Mouse (Mus musculus): ENCODE measurements around the gene Arhgap10. TPM values are rescaled to one million over a fixed set of nuclear protein-coding genes. Genes with fewer than 3 reads are reported as not detected.

Gene Arhgap10
- total and polyA plus RNA-seq, 2 experiments from 2014 or later = 2.3 to 5.4 TPM

- ATAC-seq (ENCODE audit: low FRiP score) = no peak
- no peak for TF ChIP-seq CTCF (IDR thresholded peaks at IDR 0.05)
- no peak for DNase-seq (ENCODE audit: low spot score)
- Histone ChIP-seq H3K9ac (replicated peaks; ENCODE audit: low read length, poor library complexity, severe bottlenecking) (no peak overlapping the region), H3K27me3 (ENCODE audit: insufficient read depth, low read length) (no peaks in the 10 kb centered on the region), H3K9me3 (ENCODE audit: low read length) (no peaks in the 10 kb centered on the region), H3K4me2 (ENCODE audit: low read depth, low read length, poor library complexity, severe bottlenecking) (no peak overlapping the region), H3K4me3 (ENCODE audit: low read depth, low read length) (no peak overlapping the region), H3K36me3 (ENCODE audit: insufficient read depth, low read length) (no peaks in the 10 kb centered on the region), H3K27ac (ENCODE audit: low read depth, low read length) (no peak overlapping the region), H3K4me1 (ENCODE audit: insufficient read depth, low read length) (no peaks in the 10 kb centered on the region)
- 89% methylated on average over 15 of the region's 15 CpGs for WGBS
Measured at GRCm38 (mm10) chr8:77422632-77423252, 95.0 kb downstream of the Arhgap10 start.

GRCm38 (mm10) chr8:77421596-77421995 lies 96.2 kb downstream of the Arhgap10 start:
- 85% methylated on average over 13 of the region's 13 CpGs for whole genome bisulfite sequencing
- H3K9me3 ChIP-seq (ENCODE audit: low read length) = no peaks in the 10 kb centered on the region
- H3K36me3 ChIP-seq (ENCODE audit: insufficient read depth, low read length) = no peaks in the 10 kb centered on the region
- no peak overlapping the region for H3K4me2 ChIP-seq (ENCODE audit: low read depth, low read length, poor library complexity, severe bottlenecking)
- H3K4me3 ChIP-seq (ENCODE audit: low read depth, low read length) = no peak overlapping the region
- H3K9ac ChIP-seq (replicated peaks; ENCODE audit: low read length, poor library complexity, severe bottlenecking) = no peak overlapping the region
- no peak for TF ChIP-seq CTCF (IDR thresholded peaks at IDR 0.05)
- DNase-seq (ENCODE audit: low spot score) (no peak), ATAC-seq (ENCODE audit: low FRiP score) (no peak)
- H3K27ac ChIP-seq (ENCODE audit: low read depth, low read length) = no peak overlapping the region
- H3K4me1 ChIP-seq (ENCODE audit: insufficient read depth, low read length) = no peaks in the 10 kb centered on the region
- no peaks in the 10 kb centered on the region for H3K27me3 ChIP-seq (ENCODE audit: insufficient read depth, low read length)

GRCm38 (mm10) chr8:77419731-77420130 lies 98.0 kb downstream of the Arhgap10 start:
- Histone ChIP-seq H3K9ac (replicated peaks; ENCODE audit: low read length, poor library complexity, severe bottlenecking) (no peak overlapping the region), H3K36me3 (ENCODE audit: insufficient read depth, low read length) (no peaks in the 10 kb centered on the region), H3K4me3 (ENCODE audit: low read depth, low read length) (no peak overlapping the region), H3K9me3 (ENCODE audit: low read length) (no peaks in the 10 kb centered on the region), H3K4me1 (ENCODE audit: insufficient read depth, low read length) (no peaks in the 10 kb centered on the region), H3K4me2 (ENCODE audit: low read depth, low read length, poor library complexity, severe bottlenecking) (no peak overlapping the region), H3K27me3 (ENCODE audit: insufficient read depth, low read length) (no peaks in the 10 kb centered on the region), H3K27ac (ENCODE audit: low read depth, low read length) (no peak overlapping the region)
- DNase-seq (ENCODE audit: low spot score) = peak; percentile 78
- peak; percentile 93 for TF ChIP-seq CTCF (IDR thresholded peaks at IDR 0.05)
- WGBS = 41% methylated on average over 4 of the region's 4 CpGs
- ATAC-seq (ENCODE audit: low FRiP score) = peak; percentile 49; the same call in 1 of the 2 replicates

- no peak for TF ChIP-seq CTCF (IDR thresholded peaks at IDR 0.05)
- ATAC-seq (ENCODE audit: low FRiP score) = no peak
- Histone ChIP-seq H3K9me3 (ENCODE audit: low read length) (no peaks in the 10 kb centered on the region), H3K27ac (ENCODE audit: low read depth, low read length) (no peak overlapping the region), H3K36me3 (ENCODE audit: insufficient read depth, low read length) (no peaks in the 10 kb centered on the region), H3K4me1 (ENCODE audit: insufficient read depth, low read length) (no peaks in the 10 kb centered on the region), H3K27me3 (ENCODE audit: insufficient read depth, low read length) (no peaks in the 10 kb centered on the region), H3K4me2 (ENCODE audit: low read depth, low read length, poor library complexity, severe bottlenecking) (no peak overlapping the region), H3K4me3 (ENCODE audit: low read depth, low read length) (no peak overlapping the region), H3K9ac (replicated peaks; ENCODE audit: low read length, poor library complexity, severe bottlenecking) (no peak overlapping the region)
- WGBS = 43% methylated on average over 5 of the region's 5 CpGs
- no peak for DNase-seq (ENCODE audit: low spot score)
Measured at GRCm38 (mm10) chr8:77416738-77417137, 101.0 kb downstream of the Arhgap10 start.

- no peak for TF ChIP-seq CTCF (IDR thresholded peaks at IDR 0.05)
- 63% methylated on average over 4 of the region's 5 CpGs for WGBS
- no peak overlapping the region for H3K4me3 ChIP-seq (ENCODE audit: low read depth, low read length)
- no peaks in the 10 kb centered on the region for H3K27me3 ChIP-seq (ENCODE audit: insufficient read depth, low read length)
- H3K9ac ChIP-seq (replicated peaks; ENCODE audit: low read length, poor library complexity, severe bottlenecking) = no peak overlapping the region
- no peak overlapping the region for H3K27ac ChIP-seq (ENCODE audit: low read depth, low read length)
- DNase-seq (ENCODE audit: low spot score) (no peak), ATAC-seq (ENCODE audit: low FRiP score) (no peak)
- H3K4me2 ChIP-seq (ENCODE audit: low read depth, low read length, poor library complexity, severe bottlenecking) = no peak overlapping the region
- H3K9me3 ChIP-seq (ENCODE audit: low read length) = no peaks in the 10 kb centered on the region
- H3K36me3 ChIP-seq (ENCODE audit: insufficient read depth, low read length) = no peaks in the 10 kb centered on the region
- H3K4me1 ChIP-seq (ENCODE audit: insufficient read depth, low read length) = no peaks in the 10 kb centered on the region
Measured at GRCm38 (mm10) chr8:77416034-77416433, 101.7 kb downstream of the Arhgap10 start.

GRCm38 (mm10) chr8:77411262-77411661 lies 106.5 kb downstream of the Arhgap10 start:
- H3K4me1 ChIP-seq (ENCODE audit: insufficient read depth, low read length) = no peaks in the 10 kb centered on the region
- 99% methylated on average over 15 of the region's 15 CpGs for WGBS
- no peak overlapping the region for H3K4me3 ChIP-seq (ENCODE audit: low read depth, low read length)
- H3K9me3 ChIP-seq (ENCODE audit: low read length) = no peaks in the 10 kb centered on the region
- no peaks in the 10 kb centered on the region for H3K27me3 ChIP-seq (ENCODE audit: insufficient read depth, low read length)
- no peak overlapping the region for H3K4me2 ChIP-seq (ENCODE audit: low read depth, low read length, poor library complexity, severe bottlenecking)
- ATAC-seq (ENCODE audit: low FRiP score) (no peak), DNase-seq (ENCODE audit: low spot score) (no peak)
- no peak for TF ChIP-seq CTCF (IDR thresholded peaks at IDR 0.05)
- H3K9ac ChIP-seq (replicated peaks; ENCODE audit: low read length, poor library complexity, severe bottlenecking) = no peak overlapping the region
- H3K36me3 ChIP-seq (ENCODE audit: insufficient read depth, low read length) = no peaks in the 10 kb centered on the region
- H3K27ac ChIP-seq (ENCODE audit: low read depth, low read length) = no peak overlapping the region
